ENCODE assay signal across 12 mouse cellular contexts in the genomic region with DNA sequence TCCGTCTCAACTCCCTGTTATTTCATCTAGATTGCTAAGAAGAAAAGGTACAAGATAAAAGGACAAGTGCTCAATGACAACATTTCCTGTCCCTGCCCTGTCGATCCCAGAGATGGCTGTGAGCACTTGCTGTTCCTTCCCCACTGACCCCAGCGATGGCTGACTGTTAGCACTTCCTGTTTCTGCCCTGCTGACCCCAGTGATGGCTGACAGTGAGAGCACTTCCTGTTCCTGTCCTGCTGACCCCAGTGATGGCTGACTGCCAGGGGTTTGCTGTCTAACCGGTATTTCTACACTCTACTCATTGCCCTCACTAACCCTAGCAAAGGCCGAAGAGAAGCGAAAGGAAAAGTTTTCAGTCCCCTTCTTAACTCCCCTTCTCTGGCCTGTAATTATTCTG.
A peak's percentile ranks its signal among the peaks of the same experiment; 100 is the strongest.
DNase-seq lines count a peak whose midpoint lies in the region; ATAC-seq and TF ChIP-seq lines count a peak whose summit lies in the region.
"Had no signal": no experiment of that assay in that cellular context is flagged by ENCODE, and none has a peak within 500 bp of the region (broad histone marks: within the 10 kb centered on the region; RNA-seq: fewer than 3 reads in every experiment).

No protein-coding gene starts in this region.

- no peak for TF ChIP-seq CTCF in bone marrow macrophage, adult 2 months (IDR thresholded peaks at IDR 0.05; ENCODE audit: low read depth, low read length)
- no peak for TF ChIP-seq CTCF in thymus, adult 2 months (IDR thresholded peaks at IDR 0.05; ENCODE audit: borderline replicate concordance, control insufficient read depth, extremely low read depth, insufficient read depth, low read length, poor library complexity)

- no peak overlapping the region for H3K4me3 ChIP-seq in bone marrow macrophage, adult 2 months (ENCODE audit: insufficient read depth, low read length)
- H3K4me3 ChIP-seq in thymus, adult 2 months (ENCODE audit: control insufficient read depth, insufficient read depth, low read length) = no peak overlapping the region
- H3K4me3 ChIP-seq: midbrain, embryonic 12.5 days had no signal

- peak; percentile 99 for ATAC-seq in megakaryocyte, adult 5-6 weeks (ENCODE audit: poor library complexity, severe bottlenecking)
- ATAC-seq: forebrain, embryonic 16.5 days; Patski had no signal

- peak; percentile 15 to 30 for DNase-seq in adrenal gland, adult 18-20 months (ENCODE audit: low spot score in 2 of 2)
- DNase-seq in kidney, postnatal 25 days = peak; percentile 77 to 85
- no peak for DNase-seq in thymus, adult 2 months
- no peak for DNase-seq in yolk sac, embryonic 10.5 days (ENCODE audit: low spot score)
- no peak for DNase-seq in layer of hippocampus, adult 11-12 months (ENCODE audit: low spot score)
- DNase-seq: cerebellum, adult 9-10 months; right cerebral cortex, postnatal 25 days had no signal

- H3K36me3 ChIP-seq in thymus, adult 2 months (ENCODE audit: control insufficient read depth, insufficient read depth, low read length) = no peaks in the 10 kb centered on the region
- H3K36me3 ChIP-seq: midbrain, embryonic 12.5 days had no signal

- TF ChIP-seq POLR2A in bone marrow macrophage, adult 2 months (IDR thresholded peaks at IDR 0.05; ENCODE audit: borderline replicate concordance, low read depth, low read length) = no peak
- TF ChIP-seq POLR2A in thymus, adult 2 months (IDR thresholded peaks at IDR 0.05; ENCODE audit: control insufficient read depth, extremely low read depth, insufficient read depth, low read length, poor library complexity) = no peak

- H3K4me1 ChIP-seq in bone marrow macrophage, adult 2 months (ENCODE audit: control insufficient read depth, insufficient read depth, low read length) = peaks cover 3% of the 10 kb centered on the region; the same call in 1 of the 2 replicates
- no peaks in the 10 kb centered on the region for H3K4me1 ChIP-seq in thymus, adult 2 months (replicated peaks; ENCODE audit: control insufficient read depth, insufficient read depth, low read length)
- H3K4me1 ChIP-seq: midbrain, embryonic 12.5 days had no signal

- H3K27me3 ChIP-seq in thymus, adult 2 months (ENCODE audit: control insufficient read depth, insufficient read depth, low read length) = no peaks in the 10 kb centered on the region
- H3K27me3 ChIP-seq: midbrain, embryonic 12.5 days had no signal

- 59% methylated on average over 6 of the region's 6 CpGs for WGBS in thymus, adult 2 months

- peak overlapping the region; percentile 28; the same call in 1 of the 2 replicates for H3K27ac ChIP-seq in bone marrow macrophage, adult 2 months (ENCODE audit: insufficient read depth, low read depth, low read length)
- no peak overlapping the region for H3K27ac ChIP-seq in thymus, adult 2 months (ENCODE audit: control insufficient read depth, insufficient read depth, low read length)
- H3K27ac ChIP-seq: midbrain, embryonic 12.5 days had no signal

Comparison
In these comparisons a context has a peak if more than half of its experiments do, and no peak if none do; other contexts are left out.
1. DNase-seq: peak in adrenal gland, adult 18-20 months (2 of 2) and kidney, postnatal 25 days (2 of 2); none in thymus, adult 2 months (single experiment), yolk sac, embryonic 10.5 days (single experiment) and layer of hippocampus, adult 11-12 months (single experiment).